Mouse (Mus musculus) embryonic fibroblast, embryonic 13.5 days (primary cell): Measurements from ENCODE around the gene Hoxa5.

Experiments used
- CTCF ChIP-seq: IDR thresholded peaks from 2 replicates; pipeline ENCODE4 v1.5.1; 2011; ENCODE audit warnings: mild to moderate bottlenecking, control low read depth, low read length, moderate library complexity, borderline replicate concordance; ENCODE audit not compliant: insufficient read depth
- POLR2A ChIP-seq: IDR thresholded peaks from 2 replicates; pipeline ENCODE4 v1.6.1; 2011; ENCODE audit warnings: low read depth, mild to moderate bottlenecking, control low read depth, low read length, moderate library complexity

- TF ChIP-seq POLR2A (no peak), CTCF (no peak)
Measured at GRCm38 (mm10) chr6:52203121-52203370, 1.3 kb downstream of the Hoxa5 start.
